Mouse (Mus musculus): ENCODE data around the gene Xpc. TPM values are rescaled to one million over a fixed set of nuclear protein-coding genes. Genes with fewer than 3 reads are reported as not detected.

Xpc gene
- total RNA-seq, 1 experiment = 17.6 TPM

DNA sequence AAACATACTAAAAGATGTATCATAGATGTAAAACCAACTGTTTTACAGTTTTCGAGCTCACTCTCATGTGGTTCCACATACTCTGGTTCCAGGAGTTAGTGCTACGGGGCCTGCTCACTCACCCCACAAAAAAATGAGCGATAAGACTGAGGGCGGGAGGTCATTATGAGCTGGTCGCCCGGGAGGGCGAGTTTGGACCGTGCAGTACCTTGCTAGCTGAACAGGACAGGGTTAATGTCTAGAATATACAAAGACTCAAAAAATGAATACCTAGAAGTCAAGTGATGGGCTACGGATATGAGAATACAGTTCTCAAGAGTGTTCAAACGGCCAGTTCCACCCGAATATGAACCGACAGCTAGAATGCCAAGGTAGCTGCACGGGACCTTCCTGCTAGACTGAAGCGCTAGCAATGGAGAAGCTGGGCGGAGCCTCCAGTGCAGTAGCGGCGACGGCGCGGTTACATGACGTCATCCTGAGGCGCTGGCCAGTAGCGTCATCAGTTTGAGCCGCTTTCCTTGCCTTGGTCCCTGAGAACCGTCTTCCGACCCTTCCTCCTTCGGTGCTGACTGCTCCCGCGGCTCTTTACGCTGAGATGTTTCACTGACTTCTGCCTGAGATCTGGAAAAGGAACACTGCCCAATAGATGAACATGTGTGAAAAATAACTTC lies 75.1 kb downstream of the Xpc start:
- in situ Hi-C loops (cut with MboI; ENCODE audit: low sequenced_read_pairs in 2 of 2, unreplicated experiment in 2 of 2) = no loop called here
- peak; percentile 94 for DNase-seq (ENCODE audit: low read depth, low spot score)
- H3K36me3 ChIP-seq (ENCODE audit: control insufficient read depth, insufficient read depth, low read length, poor library complexity, severe bottlenecking) = no peaks in the 10 kb centered on the region
- TF ChIP-seq ZNF384 (IDR thresholded peaks at IDR 0.05; ENCODE audit: low read depth, low read length) (no peak), MAFK (IDR thresholded peaks at IDR 0.05; ENCODE audit: insufficient read depth, low read depth, low read length) (no peak), CHD2 (IDR thresholded peaks at IDR 0.05; ENCODE audit: low read depth, low read length) (0 out of 2 replicates have a peak, but pooled peaks have one; percentile 39), ZC3H11A (IDR thresholded peaks at IDR 0.05; ENCODE audit: borderline replicate concordance, low read depth, low read length) (peak; percentile 51; the same call in 1 of the 2 replicates), HCFC1 (IDR thresholded peaks at IDR 0.05; ENCODE audit: borderline replicate concordance, insufficient read depth, low read length) (peak; percentile 88)
- peak overlapping the region; percentile 94 for H3K9ac ChIP-seq (ENCODE audit: insufficient read depth, low read depth, low read length, poor library complexity, severe bottlenecking)
- no peak overlapping the region for H3K27ac ChIP-seq (ENCODE audit: insufficient read depth, low read depth, low read length, poor library complexity, severe bottlenecking)
- H3K9me3 ChIP-seq (ENCODE audit: control insufficient read depth, insufficient read depth, low read depth, low read length) = no peaks in the 10 kb centered on the region
- peaks cover 2 to 3% of the 10 kb centered on the region in 2 experiments; a peak in 2 of 4 replicates for H3K4me1 ChIP-seq (ENCODE audit: control insufficient read depth in 2 of 2, insufficient read depth in 2 of 2, low read length in 2 of 2, poor library complexity in 1 of 2)
- peak overlapping the region; percentile 92 to 97 for H3K4me3 ChIP-seq (ENCODE audit: insufficient read depth in 1 of 2, low read depth in 1 of 2, low read length in 2 of 2, poor library complexity in 1 of 2, severe bottlenecking in 1 of 2)

Other genes with a start within 250 kb of the Xpc start
- gene Wnt7a, start 104.5 kb downstream of the Xpc start, total RNA-seq (2012; rRNA removed) = 1.0 and 2.2 TPM in 2 replicates
- gene Chchd4, start 42.3 kb downstream of the Xpc start, total RNA-seq (2012; rRNA removed) = 24.6 and 30.2 TPM in 2 replicates
- gene Tmem43, start 42.2 kb downstream of the Xpc start, total RNA-seq (2012; rRNA removed) = 87.5 and 116 TPM in 2 replicates
- gene Lsm3, start within 50 bp of the Xpc start, total RNA-seq (2012; rRNA removed) = 192 and 240 TPM in 2 replicates
- 150 and 231 TPM in 2 replicates for gene Slc6a6, start 168.2 kb upstream of the Xpc start, total RNA-seq (2012; rRNA removed)